Mouse (Mus musculus) bone marrow macrophage, adult 2 months (primary cell): ENCODE results near the gene Pacs2.

Source experiments
- CTCF ChIP-seq: IDR thresholded peaks from 2 replicates; pipeline ENCODE4 v1.5.1; 2012; ENCODE audit warnings: low read depth, mild to moderate bottlenecking, low read length, moderate library complexity
- POLR2A ChIP-seq: IDR thresholded peaks from 2 replicates; pipeline ENCODE4 v1.6.1; 2012; ENCODE audit warnings: mild to moderate bottlenecking, low read depth, low read length, borderline replicate concordance

- TF ChIP-seq CTCF (no peak), POLR2A (no peak)
Observed at GRCm38 (mm10) chr12:112985346-112985745, 29.0 kb upstream of the Pacs2 start.
